Mouse (Mus musculus): ENCODE data around the gene Macc1.

Gene Macc1

DNA sequence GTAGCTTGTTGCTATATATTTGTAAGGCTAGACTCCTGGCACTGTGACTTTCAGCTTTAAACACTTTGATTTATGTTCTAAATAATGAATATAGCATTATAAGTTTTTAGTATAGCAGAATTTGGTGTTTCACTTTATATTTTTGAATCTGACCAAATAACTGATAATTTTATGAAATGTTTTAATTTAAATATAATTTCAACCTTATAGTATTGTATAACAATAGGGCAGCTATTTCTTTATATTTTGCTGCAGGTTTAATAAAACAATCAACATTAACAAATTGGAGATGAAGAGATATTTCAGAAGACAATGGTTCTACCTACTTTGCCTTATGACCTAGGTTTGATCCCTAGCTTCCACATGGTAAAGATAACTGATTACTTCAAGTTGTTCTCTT lies at the start of gene Macc1:
Gene Macc1, plus strand, starts transcription at position 301 of the 400 bp plus-strand sequence.
- no peak for DNase-seq

DNA sequence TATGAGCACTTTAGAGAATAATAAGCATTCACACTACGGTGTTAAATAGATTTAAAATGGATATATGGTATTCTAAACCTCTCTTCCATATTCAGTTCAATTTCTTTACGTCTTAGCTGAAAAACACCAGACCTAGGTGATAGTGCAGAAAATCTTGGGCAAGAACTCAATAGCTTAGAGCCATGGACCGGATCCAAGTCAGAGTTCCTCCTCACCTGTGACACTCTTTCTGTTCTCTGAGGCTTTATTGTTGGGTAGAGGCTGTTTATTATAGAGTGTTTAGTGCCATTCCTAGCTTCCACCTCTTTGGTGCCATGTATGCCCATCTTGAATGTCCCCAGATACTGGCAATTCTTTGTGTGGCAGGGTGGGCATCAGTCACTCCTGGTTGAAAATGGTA lies 49.6 kb upstream of the Macc1 start:
- no peak for DNase-seq

DNA sequence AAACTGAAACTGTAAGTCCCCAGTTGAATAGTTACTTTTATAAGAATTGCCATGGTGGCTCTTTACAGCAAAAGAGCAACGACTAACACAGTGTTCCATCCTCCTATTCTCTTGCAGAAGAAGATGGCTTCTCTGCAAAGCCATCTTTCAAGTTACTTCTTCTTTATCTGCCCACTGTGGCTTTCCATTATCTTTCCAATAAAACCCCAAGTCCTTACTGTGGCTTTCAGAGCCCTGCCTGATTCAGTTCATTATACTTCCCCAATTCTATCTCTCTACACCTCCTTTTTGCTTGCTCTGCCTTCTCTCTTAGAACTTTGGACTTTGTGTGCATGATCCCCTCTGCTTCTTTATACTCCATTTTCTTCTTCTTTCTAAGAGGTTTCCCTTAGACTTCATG lies 45.3 kb upstream of the Macc1 start:
- DNase-seq, result no peak

DNA sequence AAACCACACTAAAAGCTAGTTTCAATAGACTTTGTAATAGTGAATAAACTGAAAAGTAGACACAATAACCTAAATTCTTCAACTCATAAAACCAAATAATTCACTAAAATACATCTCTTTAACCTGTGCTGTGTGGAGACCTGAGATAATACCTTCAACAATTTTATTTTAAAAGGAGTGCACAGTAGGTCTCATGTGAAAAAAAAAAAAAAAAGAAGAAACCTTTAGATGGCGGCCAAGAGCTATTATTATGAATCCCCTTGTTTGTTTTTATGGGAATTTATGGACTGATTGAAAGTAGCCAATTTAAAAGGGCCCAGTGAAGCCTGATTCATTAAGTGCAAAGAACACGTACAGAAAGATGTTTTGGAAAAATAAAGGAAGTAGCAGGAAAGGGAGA lies 44.0 kb upstream of the Macc1 start:
- DNase-seq, result no peak

DNA sequence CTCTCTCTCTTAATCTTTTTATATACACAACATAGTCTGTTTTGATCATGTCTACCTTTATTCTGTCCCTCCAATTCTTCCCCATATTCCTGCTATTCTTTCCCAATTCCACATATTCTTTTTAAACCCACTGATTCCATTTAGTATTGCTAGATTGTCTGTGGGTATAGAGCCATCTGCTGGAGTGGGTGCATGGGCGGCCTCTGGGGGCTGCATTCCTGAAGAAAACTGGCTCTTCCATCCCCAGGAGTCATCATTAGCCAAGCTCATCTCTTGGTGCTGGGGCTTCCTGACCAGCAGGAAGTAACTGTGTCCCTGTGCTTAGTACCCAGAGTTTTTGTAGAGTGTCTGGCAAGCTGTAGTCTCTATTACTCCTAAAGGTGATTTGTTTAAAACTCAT lies 42.1 kb upstream of the Macc1 start:
- DNase-seq, result no peak

DNA sequence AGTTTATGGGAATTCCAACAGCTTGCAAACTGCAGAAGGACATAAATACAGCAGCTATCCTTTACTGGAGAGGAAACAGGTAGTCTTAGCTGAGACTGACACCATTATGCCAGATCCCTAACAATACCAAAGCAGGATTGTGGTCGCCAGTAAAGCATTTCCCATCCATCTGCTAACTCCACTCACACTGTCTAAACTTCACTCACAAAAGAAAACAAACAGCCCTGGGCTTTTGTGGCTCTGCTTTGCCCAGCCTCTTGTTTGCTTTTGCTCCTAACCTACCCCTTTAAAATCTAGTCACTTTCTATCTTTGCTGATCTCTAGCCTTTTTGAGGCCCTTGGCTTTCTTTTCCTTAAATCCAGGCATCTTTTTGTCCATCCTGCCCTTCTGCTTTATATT lies 40.5 kb upstream of the Macc1 start:
- no peak for DNase-seq

DNA sequence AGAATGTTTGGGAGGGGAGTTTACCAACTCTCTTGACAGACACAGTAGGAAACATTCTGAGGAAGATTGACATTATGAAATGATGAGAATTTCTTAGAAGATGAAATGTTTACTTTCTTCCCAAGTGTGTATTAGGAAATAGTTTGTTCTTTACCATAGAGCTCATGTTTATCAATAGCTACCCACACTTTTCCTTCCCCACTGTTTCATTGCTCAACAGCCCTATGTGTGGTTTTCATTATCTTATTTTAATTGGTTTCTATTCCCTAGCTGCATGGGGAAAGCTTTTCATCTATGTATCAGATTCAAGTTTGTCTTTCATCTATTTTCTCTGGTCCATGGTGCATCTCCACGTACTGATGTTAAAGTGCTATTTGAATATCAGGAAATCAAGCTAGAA lies 37.8 kb upstream of the Macc1 start:
- DNase-seq, result no peak

DNA sequence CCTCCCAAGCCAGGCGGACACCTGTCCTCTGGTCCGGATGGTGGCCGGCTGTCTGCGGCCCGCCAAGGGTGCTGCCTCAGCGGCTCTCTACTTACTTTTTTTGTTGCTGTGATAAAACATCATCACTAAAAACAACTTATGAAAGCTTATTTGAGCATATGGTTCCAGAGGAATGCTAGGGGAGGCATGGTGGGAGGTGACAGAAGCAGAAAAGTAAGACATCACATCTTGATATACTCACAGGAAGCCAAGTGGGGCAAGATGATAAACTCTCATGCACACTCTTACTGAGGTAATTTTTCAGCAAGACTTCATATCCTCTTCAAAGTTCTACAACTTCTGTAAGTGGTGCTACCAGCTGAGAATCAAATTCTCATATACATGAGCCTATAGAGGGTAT lies 22.5 kb upstream of the Macc1 start:
- DNase-seq, result no peak

DNA sequence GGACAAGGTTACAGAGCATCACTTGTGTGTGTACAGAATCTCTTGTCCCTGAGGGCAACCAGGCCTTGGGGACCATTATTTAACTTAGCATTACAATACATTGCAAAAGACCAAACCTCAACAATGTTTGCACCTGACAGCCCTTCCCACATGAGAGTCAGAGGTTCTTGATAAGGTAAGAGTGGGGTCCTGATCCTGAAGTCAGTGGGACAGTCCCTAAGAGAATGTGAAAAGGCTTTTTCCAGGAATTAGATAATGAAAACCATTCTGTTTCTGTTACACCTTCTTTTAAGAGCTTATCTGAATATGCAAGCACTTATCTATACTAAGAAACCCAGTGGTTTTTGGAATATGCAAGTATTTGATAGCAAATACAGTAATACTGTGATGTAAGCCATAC lies 10.5 kb upstream of the Macc1 start:
- DNase-seq, result no peak

DNA sequence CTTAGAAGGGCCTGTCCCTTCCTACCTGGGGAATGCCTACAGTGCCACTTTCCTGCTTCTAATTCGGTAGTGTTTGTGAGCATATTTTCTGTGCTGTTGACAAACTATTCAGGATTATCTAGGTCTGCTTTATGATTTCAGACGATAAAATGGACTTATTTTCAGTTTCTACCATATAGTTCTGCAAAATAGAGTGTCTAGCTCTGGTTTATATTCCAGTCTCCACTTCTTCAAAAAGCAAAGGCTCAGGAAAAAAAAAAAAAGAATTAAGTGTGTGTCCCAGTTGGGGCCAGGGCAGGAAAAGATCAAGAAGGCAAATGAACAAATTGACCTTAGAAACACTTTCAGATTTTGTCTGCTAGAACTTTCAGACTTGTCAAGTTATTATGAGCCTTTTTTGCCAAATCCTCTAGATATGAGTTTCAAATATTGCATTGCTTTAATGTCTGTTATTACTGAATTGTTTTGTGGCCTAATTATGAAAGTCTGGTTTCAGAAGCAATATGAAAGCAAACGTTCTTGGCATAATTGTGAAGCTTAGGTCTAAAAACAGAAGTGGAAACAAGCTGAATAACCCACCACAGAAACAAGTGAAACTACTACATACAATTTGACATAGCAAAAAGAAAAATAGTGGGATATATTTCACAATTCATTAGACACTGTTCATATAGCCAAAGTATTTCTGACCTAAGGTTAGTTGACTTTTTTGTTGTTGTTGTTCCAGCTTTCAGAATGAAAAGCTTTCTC lies 881 bp upstream of the Macc1 start:
- no peak for DNase-seq

DNA sequence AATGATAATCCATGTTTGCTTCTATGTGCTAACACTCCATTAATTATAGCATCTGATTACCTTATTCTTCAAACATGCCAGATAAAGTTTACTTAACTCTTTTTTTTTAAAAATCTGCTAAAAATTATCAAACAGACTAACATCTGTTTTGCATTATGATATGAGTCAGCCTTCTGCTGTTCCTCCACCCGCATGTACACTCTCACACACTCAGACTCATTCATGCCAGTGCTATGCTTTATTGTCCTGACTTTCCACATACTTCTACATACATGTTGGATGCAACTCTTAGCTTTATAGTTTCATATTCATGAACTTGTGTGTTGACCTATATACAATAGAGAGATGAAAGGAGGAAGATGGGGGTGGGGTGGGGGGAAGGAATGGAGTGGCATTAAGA lies 4.7 kb downstream of the Macc1 start:
- DNase-seq, result no peak

DNA sequence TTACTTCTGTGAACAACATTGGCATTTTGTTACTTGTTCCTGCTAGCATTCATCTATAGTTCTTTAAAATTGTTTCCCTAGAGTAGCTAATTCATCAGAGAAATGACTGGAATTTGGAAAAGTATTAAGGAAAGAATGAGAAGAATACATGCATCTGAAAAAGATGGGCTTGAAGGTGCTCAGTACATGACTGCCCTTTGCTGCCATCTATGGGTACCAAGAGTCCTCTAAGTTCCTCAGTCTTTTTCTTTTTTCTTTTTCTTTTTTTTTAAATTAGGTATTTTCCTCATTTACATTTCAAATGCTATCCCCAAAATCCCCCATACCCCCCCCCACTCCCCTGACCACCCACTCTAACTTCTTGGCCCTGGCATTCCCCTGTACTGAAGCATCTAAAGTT lies 11.3 kb downstream of the Macc1 start:
- DNase-seq, result no peak

DNA sequence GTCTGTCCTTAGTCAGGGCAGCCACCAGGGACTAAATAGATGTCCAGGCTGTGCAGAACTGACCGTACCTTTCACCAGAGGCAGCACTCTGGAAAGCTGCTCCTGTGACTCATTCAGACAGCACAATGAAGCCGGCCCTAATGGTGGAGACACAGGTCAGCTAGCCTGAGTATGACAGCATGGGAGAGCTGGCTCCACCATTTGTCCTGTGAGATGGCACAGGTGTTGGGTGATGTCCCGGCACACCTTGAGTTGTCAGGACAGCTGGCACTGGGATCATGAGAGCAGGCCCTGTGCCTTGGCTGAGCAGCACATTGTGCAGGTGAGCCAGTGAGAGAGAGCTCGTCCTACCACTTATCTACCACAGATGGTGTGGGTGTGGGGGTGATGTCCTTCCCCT lies 16.6 kb downstream of the Macc1 start:
- DNase-seq, result no peak

DNA sequence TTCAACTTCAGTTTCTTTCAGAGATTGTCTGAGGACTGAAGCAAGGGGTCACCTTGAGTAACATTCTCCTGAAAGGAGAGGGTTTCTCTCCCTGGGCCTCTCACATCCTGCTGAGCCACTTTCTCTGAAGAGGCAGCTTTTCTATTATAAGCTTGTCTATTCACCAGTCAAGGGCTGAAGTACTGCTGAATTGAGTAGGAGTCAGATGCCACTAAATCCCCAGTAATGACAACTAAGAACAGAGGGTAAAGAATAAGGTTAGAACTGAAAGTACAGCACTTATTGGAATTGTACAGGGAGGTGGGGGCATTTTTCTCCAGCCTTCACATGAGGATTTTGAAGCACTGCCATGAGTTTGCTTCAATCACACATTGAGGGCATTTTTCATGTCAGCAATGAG lies 19.3 kb downstream of the Macc1 start:
- no peak for DNase-seq

DNA sequence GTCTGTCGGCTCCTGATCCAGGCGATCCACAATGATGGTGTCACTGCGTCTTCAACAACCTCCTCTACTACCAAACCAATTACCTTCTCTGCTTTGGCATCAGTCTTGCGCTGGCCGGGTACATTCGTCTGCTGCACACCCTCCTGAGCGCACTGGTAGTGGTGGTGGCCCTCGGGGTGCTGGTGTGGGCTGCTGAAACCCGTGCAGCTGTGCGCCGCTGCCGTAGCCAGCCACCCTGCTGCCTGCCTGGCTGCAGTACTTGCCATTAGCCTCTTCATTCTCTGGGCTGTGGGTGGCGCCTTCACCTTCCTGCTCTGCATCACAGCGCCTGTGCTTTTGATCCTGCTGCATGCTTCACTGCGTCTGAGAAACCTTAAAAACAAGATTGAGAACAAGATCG lies 38.5 kb downstream of the Macc1 start:
- DNase-seq, result peak; percentile 4

DNA sequence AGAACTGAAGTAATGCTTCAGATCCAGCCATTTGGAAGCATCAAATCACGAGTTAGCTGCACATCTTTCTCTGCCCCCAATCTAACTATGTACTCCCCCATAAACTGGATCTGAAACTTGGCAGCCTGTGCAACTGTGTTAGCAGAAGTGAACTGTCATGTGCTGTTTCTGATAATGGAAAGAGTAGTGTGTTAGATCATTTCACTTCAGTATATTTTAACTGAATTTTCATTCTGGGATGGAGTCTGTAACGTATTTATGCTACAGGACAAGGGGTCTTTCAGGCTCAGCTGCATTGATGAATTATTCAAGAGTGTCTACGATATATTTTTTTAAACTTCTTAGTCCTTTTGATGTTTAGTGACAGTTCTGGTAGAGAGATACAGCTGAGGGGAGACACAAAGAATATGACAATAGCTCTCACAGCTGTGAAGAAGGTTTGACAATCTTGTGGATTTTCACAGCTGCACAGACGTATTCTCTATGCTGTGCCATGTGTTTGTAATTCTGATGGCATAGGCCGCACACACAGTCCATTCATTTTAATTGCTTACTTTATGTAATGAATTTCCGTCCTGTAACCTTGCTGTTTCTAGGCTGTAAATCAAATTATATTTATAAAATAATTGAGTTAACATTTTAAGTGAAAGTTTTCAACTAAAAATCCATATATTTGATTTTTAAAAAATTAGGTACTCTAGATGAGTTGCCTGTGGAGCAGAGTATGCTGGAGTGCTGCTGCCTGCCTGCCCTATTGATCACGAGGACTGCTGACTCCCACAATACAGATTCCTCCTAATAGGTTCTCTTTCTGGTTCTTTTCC lies 43.6 kb downstream of the Macc1 start:
- no peak for DNase-seq

DNA sequence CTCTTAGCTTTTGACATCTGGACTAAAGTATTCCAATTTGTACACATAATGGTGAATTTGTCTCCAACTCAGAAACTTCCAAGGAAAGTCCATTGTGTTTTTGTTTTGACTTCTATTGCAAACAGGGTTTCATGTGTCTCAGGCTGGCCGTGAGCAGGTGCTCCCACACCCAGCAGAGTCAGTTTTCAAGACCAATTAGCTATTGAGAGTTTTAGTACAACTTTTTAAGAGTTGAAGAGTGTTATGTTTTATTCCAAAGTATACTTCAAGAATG lies 44.1 kb downstream of the Macc1 start:
- no peak for DNase-seq

DNA sequence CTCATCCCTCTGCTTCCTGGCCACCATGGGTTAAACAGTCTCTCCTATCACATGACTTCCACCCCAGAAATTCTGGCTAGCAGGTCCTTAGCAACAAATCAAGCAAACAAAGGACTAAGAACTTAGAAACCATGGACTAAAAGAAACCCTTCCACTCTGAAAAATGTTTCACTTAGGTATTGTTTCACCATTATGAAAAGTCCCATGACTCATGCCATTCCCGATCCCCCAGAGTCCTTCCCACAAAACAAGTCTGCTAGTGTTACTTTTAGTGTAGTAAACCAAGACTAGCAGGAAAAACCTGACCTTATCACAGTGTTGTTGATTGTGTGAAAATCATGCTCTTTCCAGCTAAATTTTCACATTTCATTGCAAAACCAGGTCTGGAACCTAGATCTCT lies 51.0 kb downstream of the Macc1 start:
- DNase-seq, result no peak

DNA sequence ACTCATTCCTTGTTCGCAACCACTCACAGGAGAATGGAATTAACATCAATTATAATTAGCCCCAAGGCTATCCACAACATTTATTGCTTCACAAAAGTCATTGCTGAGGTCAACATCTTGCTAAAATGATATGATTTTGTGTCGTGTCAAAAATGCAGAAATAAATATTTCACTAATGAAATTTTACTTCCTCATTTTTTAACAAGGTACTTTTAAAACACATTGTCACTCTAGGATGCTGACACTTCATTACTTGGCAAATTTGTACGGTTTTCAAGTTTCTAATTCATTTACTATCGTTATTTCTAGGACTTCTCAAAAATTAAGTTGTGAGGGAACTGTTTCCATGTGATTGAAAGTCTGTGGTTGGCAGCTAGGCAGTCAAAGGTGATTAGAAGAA lies 55.8 kb downstream of the Macc1 start:
- no peak for DNase-seq

DNA sequence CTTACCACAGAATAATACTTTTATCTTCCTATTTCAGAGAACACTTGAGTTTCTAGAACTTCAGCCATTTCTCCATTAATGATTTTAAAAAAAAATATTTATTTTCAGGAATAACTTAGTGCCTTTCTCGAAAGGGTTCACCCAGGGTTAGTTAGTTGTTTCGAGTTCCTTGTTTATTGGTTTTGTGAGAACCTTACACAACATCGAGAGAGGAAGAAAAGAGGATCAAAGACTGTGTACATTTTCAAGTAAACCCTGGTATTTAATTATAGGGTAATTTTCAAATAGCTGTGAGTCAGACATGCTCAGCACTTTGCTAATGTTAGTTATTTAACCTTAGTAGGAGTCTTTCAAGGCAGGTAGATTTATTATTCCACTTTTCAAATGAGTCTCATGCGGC lies 58.3 kb downstream of the Macc1 start:
- DNase-seq, result no peak

DNA sequence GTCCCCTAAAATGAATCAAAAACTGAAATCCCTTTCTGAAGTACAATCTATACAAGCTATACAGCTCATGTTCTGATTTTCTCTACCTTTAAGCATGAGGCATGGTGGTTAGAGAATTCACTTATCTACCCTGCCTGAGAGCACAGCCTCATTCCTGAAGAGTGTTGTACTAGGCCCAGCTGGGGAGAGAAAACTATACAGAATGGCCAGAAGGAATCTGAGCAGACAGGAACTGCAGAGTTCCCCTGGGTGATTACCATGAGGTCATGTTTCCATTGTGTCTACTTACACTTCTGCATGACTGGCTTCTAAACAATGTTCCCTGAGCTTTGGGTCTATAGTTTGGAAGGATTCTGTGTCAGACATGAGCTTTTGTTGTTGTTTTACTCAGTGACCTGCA lies 62.8 kb downstream of the Macc1 start:
- no peak for DNase-seq

DNA sequence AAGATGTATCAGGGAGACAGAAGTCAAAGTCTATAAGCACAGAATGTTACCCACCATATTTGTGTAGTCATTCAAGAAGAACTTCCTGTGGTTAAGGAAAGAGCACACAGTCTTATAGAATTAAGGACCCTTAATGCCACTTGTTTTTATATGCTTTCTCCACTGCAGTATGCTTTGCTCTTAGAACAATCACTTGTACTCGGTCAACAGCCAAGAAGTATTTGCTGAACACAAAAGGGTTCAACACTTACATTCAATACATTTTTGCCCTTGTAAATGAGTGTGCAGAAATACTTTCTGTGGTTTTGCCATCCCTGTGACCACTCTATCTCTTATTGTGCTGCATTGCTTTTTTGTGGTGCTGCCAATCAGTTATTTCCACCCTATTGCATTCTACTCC lies 67.8 kb downstream of the Macc1 start:
- DNase-seq, result no peak

DNA sequence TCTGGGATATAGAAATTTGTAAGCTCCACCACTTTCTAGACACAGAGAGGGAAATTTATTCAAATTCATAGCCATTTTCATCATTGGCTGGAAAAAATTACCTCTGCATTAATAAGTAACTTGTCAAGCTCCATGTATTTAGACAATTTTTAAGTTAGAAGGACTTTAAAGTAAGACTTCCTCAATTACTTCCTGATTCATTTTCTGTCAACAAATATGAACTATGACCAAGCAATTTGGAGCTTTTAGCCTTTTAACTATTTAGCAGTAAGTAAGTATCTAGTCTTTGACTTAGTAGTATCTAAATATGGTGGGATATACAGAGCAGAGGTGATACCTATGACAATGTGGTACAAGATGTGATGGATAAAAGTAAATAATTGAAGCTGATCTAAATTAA lies 72.2 kb downstream of the Macc1 start:
- no peak for DNase-seq

DNA sequence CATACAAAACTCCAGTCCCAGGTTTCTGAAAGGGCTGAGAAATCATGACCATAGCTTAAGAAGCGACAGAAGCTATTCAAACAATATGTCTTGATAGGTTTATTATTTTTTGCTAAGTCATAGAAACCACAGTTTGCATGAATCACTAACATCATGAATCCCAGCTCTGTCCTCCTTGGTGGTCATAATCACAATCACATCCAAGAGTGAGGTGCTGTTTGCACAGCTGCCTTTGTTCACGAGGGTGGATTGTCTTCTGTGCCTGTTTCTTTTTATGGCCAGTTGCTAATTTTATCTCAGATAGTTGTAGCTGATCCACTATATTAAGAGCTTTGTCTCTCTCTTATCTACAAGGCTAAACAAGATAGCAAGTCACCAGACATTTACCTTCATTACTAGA lies 72.6 kb downstream of the Macc1 start:
- no peak for DNase-seq

DNA sequence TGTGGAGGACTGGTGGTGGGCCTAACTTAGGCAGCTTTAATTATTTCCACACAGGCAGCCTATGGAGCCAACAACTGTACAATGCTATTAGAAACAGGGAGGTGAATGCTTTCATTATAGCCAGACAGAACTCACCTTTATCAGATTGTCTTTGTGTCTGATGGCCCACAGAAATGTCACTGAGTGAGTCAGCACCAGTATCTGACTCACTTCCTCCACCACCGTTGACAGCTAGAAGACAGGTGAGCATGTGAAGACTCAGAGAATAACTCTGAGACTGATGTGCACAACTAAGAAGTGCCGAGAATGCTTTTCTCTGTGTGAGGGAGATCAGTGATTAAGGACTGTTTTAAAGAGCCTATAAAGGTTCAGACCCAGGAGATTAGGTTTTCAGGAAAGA lies 73.9 kb downstream of the Macc1 start:
- DNase-seq, result no peak
